Mouse (Mus musculus): ENCODE measurements around the gene Gtf3a. TPM values are rescaled to one million over a fixed set of nuclear protein-coding genes. Genes with fewer than 3 reads are reported as not detected.

Gene Gtf3a
- polyA plus RNA-seq (2016; fragmentation: Nextera tagmentation; extraction: Ambion mirVana), result 110 and 116 TPM in 2 replicates

- H3K36me3 ChIP-seq, result peaks cover 32% of the 10 kb centered on the region
- under 1% methylated on average over 62 of the region's 62 CpGs for WGBS
Measured at GRCm38 (mm10) chr5:146948508-146949088, at the start of gene Gtf3a. Gene Gtf3a, plus strand, starts transcription at chr5:146948657.

GRCm38 (mm10) chr5:146900331-146900730 lies 48.1 kb upstream of the Gtf3a start:
- no peak overlapping the region for H3K4me2 ChIP-seq (replicated peaks)
- no peaks in the 10 kb centered on the region for H3K9me3 ChIP-seq
- WGBS, result 48% methylated on average over 7 of the region's 7 CpGs
- H3K27me3 ChIP-seq, result 0 out of 2 replicates have a peak, but pooled peaks cover 3% of the 10 kb centered on the region
- H3K27ac ChIP-seq, result no peak overlapping the region
- no peak for ATAC-seq (ENCODE audit: insufficient number of reproducible peaks, insufficient read depth, low FRiP score, low TSS enrichment)
- H3K4me3 ChIP-seq, result no peak overlapping the region
- no peak overlapping the region for H3K9ac ChIP-seq
- no peaks in the 10 kb centered on the region for H3K36me3 ChIP-seq
- no peaks in the 10 kb centered on the region for H3K4me1 ChIP-seq

More at GRCm38 (mm10) chr5:146948508-146949088, at the start of gene Gtf3a:
- no peaks in the 10 kb centered on the region for H3K9me3 ChIP-seq
- peak within 1 kb of the TSS; percentile 93 for H3K4me3 ChIP-seq
- ATAC-seq (ENCODE audit: insufficient number of reproducible peaks, insufficient read depth, low FRiP score, low TSS enrichment), result peak; percentile 86
- H3K4me2 ChIP-seq (replicated peaks), result peak within 1 kb of the TSS; percentile 94
- peak within 1 kb of the TSS; percentile 91 for H3K9ac ChIP-seq
- peaks cover 9% of the 10 kb centered on the region for H3K4me1 ChIP-seq
- H3K27me3 ChIP-seq, result no peaks in the 10 kb centered on the region
- peak within 1 kb of the TSS; percentile 80 for H3K27ac ChIP-seq

GRCm38 (mm10) chr5:146901501-146901900 lies 47.0 kb upstream of the Gtf3a start:
- Histone ChIP-seq H3K4me3 (no peak overlapping the region), H3K9me3 (no peaks in the 10 kb centered on the region), H3K27ac (no peak overlapping the region), H3K4me2 (replicated peaks) (no peak overlapping the region), H3K27me3 (0 out of 2 replicates have a peak, but pooled peaks cover 3% of the 10 kb centered on the region), H3K4me1 (no peaks in the 10 kb centered on the region), H3K36me3 (no peaks in the 10 kb centered on the region), H3K9ac (no peak overlapping the region)
- no peak for ATAC-seq (ENCODE audit: insufficient number of reproducible peaks, insufficient read depth, low FRiP score, low TSS enrichment)
- WGBS, result 79% methylated on average over 2 of the region's 2 CpGs

GRCm38 (mm10) chr5:146904404-146904803 lies 44.1 kb upstream of the Gtf3a start:
- Histone ChIP-seq H3K4me2 (replicated peaks) (no peak overlapping the region), H3K9ac (no peak overlapping the region), H3K36me3 (no peaks in the 10 kb centered on the region), H3K27me3 (0 out of 2 replicates have a peak, but pooled peaks cover 5% of the 10 kb centered on the region), H3K4me1 (no peaks in the 10 kb centered on the region), H3K4me3 (no peak overlapping the region), H3K27ac (no peak overlapping the region), H3K9me3 (no peaks in the 10 kb centered on the region)
- WGBS, result 34% methylated on average over 8 of the region's 8 CpGs
- 0 out of 2 replicates have a peak, but pooled peaks have one; percentile 19 for ATAC-seq (ENCODE audit: insufficient number of reproducible peaks, insufficient read depth, low FRiP score, low TSS enrichment)

GRCm38 (mm10) chr5:146905486-146906172 lies 42.8 kb upstream of the Gtf3a start:
- WGBS, result 25% methylated on average over 14 of the region's 14 CpGs
- H3K9me3 ChIP-seq, result no peaks in the 10 kb centered on the region
- no peaks in the 10 kb centered on the region for H3K36me3 ChIP-seq
- 0 out of 2 replicates have a peak, but pooled peaks cover 5% of the 10 kb centered on the region for H3K27me3 ChIP-seq
- no peak overlapping the region for H3K9ac ChIP-seq
- peak overlapping the region; percentile 38; the same call in 1 of the 2 replicates for H3K4me2 ChIP-seq (replicated peaks)
- no peak overlapping the region for H3K27ac ChIP-seq
- no peak overlapping the region for H3K4me3 ChIP-seq
- no peaks in the 10 kb centered on the region for H3K4me1 ChIP-seq
- no peak; the same call in 1 of the 2 replicates for ATAC-seq (ENCODE audit: insufficient number of reproducible peaks, insufficient read depth, low FRiP score, low TSS enrichment)

- 0 out of 2 replicates have a peak, but pooled peaks cover 2% of the 10 kb centered on the region for H3K27me3 ChIP-seq
- WGBS, result 46% methylated on average over 5 of the region's 5 CpGs
- no peaks in the 10 kb centered on the region for H3K9me3 ChIP-seq
- H3K4me2 ChIP-seq (replicated peaks), result no peak overlapping the region
- H3K27ac ChIP-seq, result no peak overlapping the region
- H3K4me3 ChIP-seq, result no peak overlapping the region
- peaks cover 4% of the 10 kb centered on the region; the same call in 1 of the 2 replicates for H3K4me1 ChIP-seq
- H3K9ac ChIP-seq, result no peak overlapping the region
- no peaks in the 10 kb centered on the region for H3K36me3 ChIP-seq
- ATAC-seq (ENCODE audit: insufficient number of reproducible peaks, insufficient read depth, low FRiP score, low TSS enrichment), result no peak
Measured at GRCm38 (mm10) chr5:146907533-146907932, 40.9 kb upstream of the Gtf3a start.

GRCm38 (mm10) chr5:146908629-146909028 lies 39.8 kb upstream of the Gtf3a start:
- Histone ChIP-seq H3K9me3 (no peaks in the 10 kb centered on the region), H3K4me2 (replicated peaks) (no peak overlapping the region), H3K9ac (no peak overlapping the region), H3K36me3 (no peaks in the 10 kb centered on the region), H3K27ac (no peak overlapping the region), H3K4me1 (peaks cover 6% of the 10 kb centered on the region; the same call in 1 of the 2 replicates), H3K4me3 (no peak overlapping the region), H3K27me3 (0 out of 2 replicates have a peak, but pooled peaks cover 2% of the 10 kb centered on the region)
- 50% methylated on average over 11 of the region's 11 CpGs for WGBS
- ATAC-seq (ENCODE audit: insufficient number of reproducible peaks, insufficient read depth, low FRiP score, low TSS enrichment), result no peak

GRCm38 (mm10) chr5:146912206-146912605 lies 36.3 kb upstream of the Gtf3a start:
- H3K4me3 ChIP-seq, result no peak overlapping the region
- no peak overlapping the region for H3K27ac ChIP-seq
- no peaks in the 10 kb centered on the region for H3K9me3 ChIP-seq
- no peak overlapping the region for H3K9ac ChIP-seq
- 0 out of 2 replicates have a peak, but pooled peaks cover 2% of the 10 kb centered on the region for H3K27me3 ChIP-seq
- 7% methylated on average over 9 of the region's 9 CpGs for WGBS
- peaks cover 6% of the 10 kb centered on the region; the same call in 1 of the 2 replicates for H3K4me1 ChIP-seq
- H3K4me2 ChIP-seq (replicated peaks), result no peak overlapping the region
- H3K36me3 ChIP-seq, result no peaks in the 10 kb centered on the region
- ATAC-seq (ENCODE audit: insufficient number of reproducible peaks, insufficient read depth, low FRiP score, low TSS enrichment), result no peak

GRCm38 (mm10) chr5:146913355-146913754 lies 35.1 kb upstream of the Gtf3a start:
- 68% methylated on average over 7 of the region's 7 CpGs for WGBS
- H3K27me3 ChIP-seq, result no peaks in the 10 kb centered on the region
- no peak for ATAC-seq (ENCODE audit: insufficient number of reproducible peaks, insufficient read depth, low FRiP score, low TSS enrichment)
- no peak overlapping the region for H3K4me2 ChIP-seq (replicated peaks)
- no peak overlapping the region for H3K27ac ChIP-seq
- no peak overlapping the region for H3K9ac ChIP-seq
- H3K36me3 ChIP-seq, result no peaks in the 10 kb centered on the region
- H3K4me3 ChIP-seq, result no peak overlapping the region
- H3K9me3 ChIP-seq, result no peaks in the 10 kb centered on the region
- H3K4me1 ChIP-seq, result peaks cover 6% of the 10 kb centered on the region; the same call in 1 of the 2 replicates

GRCm38 (mm10) chr5:146914088-146914766 lies 34.2 kb upstream of the Gtf3a start:
- Histone ChIP-seq H3K9me3 (no peaks in the 10 kb centered on the region), H3K4me1 (peaks cover 6% of the 10 kb centered on the region; the same call in 1 of the 2 replicates), H3K4me3 (no peak overlapping the region), H3K27ac (no peak overlapping the region), H3K36me3 (no peaks in the 10 kb centered on the region), H3K27me3 (no peaks in the 10 kb centered on the region), H3K4me2 (replicated peaks) (no peak overlapping the region), H3K9ac (0 out of 2 replicates have a peak overlapping the region, but pooled peaks have one; percentile 15)
- no peak for ATAC-seq (ENCODE audit: insufficient number of reproducible peaks, insufficient read depth, low FRiP score, low TSS enrichment)
- 23% methylated on average over 9 of the region's 9 CpGs for WGBS

GRCm38 (mm10) chr5:146916273-146916672 lies 32.2 kb upstream of the Gtf3a start:
- Histone ChIP-seq H3K27me3 (no peaks in the 10 kb centered on the region), H3K27ac (no peak overlapping the region), H3K4me2 (replicated peaks) (no peak overlapping the region), H3K9me3 (no peaks in the 10 kb centered on the region), H3K9ac (no peak overlapping the region), H3K36me3 (no peaks in the 10 kb centered on the region), H3K4me3 (no peak overlapping the region), H3K4me1 (peaks cover 14% of the 10 kb centered on the region)
- no peak for ATAC-seq (ENCODE audit: insufficient number of reproducible peaks, insufficient read depth, low FRiP score, low TSS enrichment)
- WGBS, result 69% methylated on average over 8 of the region's 8 CpGs

All from embryonic facial prominence, embryonic 12.5 days (tissue).